Mouse (Mus musculus) midbrain, embryonic 11.5 days (tissue): ENCODE data around the gene Akap6. TPM values are rescaled to one million over a fixed set of nuclear protein-coding genes. Genes with fewer than 3 reads are reported as not detected.

Experiments used
- ATAC-seq: fragments of 200-750 bp; cut with Nextera tagmentation; 2 replicates; pipeline ENCODE4 v1.8.0; 2017; ENCODE audit warnings: moderate TSS enrichment, moderate library complexity; ENCODE audit not compliant: low FRiP score
- DNase-seq: peaks from one replicate; pipeline ENCODE4 v3.0.0; 2015; ENCODE audit warnings: low spot score; ENCODE audit errors: missing footprints
- H3K27ac ChIP-seq: fragments of 300-500 bp; sonication (generic); 2 replicates; pipeline ENCODE4 v1.5.1; 2014; ENCODE audit warnings: low read depth, low read length
- H3K27me3 ChIP-seq: fragments of 300-500 bp; sonication (generic); 2 replicates; pipeline ENCODE4 v1.6.1; 2014; ENCODE audit warnings: mild to moderate bottlenecking, low read length, moderate library complexity, mixed read lengths; ENCODE audit not compliant: control insufficient read depth, insufficient read depth
- H3K36me3 ChIP-seq: fragments of 300-500 bp; sonication (generic); 2 replicates; pipeline ENCODE4 v1.6.1; 2014; ENCODE audit warnings: mild to moderate bottlenecking, low read length, moderate library complexity, mixed read lengths; ENCODE audit not compliant: control insufficient read depth, insufficient read depth
- H3K4me1 ChIP-seq: fragments of 300-500 bp; sonication (generic); 2 replicates; pipeline ENCODE4 v1.6.1; 2014; ENCODE audit warnings: low read length; ENCODE audit not compliant: control insufficient read depth, insufficient read depth
- H3K4me2 ChIP-seq: fragments of 300-500 bp; sonication (generic); 2 replicates; pipeline ENCODE4 v1.6.1; 2014; ENCODE audit warnings: mild to moderate bottlenecking, moderate library complexity
- H3K4me3 ChIP-seq: fragments of 300-500 bp; sonication (generic); 2 replicates; pipeline ENCODE4 v1.5.1; 2014; ENCODE audit warnings: low read depth, low read length
- H3K9ac ChIP-seq: fragments of 300-500 bp; sonication (generic); 2 replicates; pipeline ENCODE4 v1.6.1; 2014; ENCODE audit warnings: low read length
- H3K9me3 ChIP-seq: fragments of 300-500 bp; sonication (generic); 2 replicates; pipeline ENCODE4 v1.6.1; 2016; ENCODE audit warnings: low read length; ENCODE audit not compliant: control insufficient read depth
- WGBS: fragments of 180-500 bp; shearing (Covaris S2); extraction: QIAGEN DNeasy Blood & Tissue Kit; methylation state at CpG from one replicate; pipeline ENCODE4 v1.1.7; 2014; 5-methylcytosine and 5-hydroxymethylcytosine counted together
- polyA plus RNA-seq: library from polyadenylated mRNA; unstranded; fragments of >200 nt; fragmentation: Nextera tagmentation; extraction: Ambion mirVana; gene quantifications from 2 replicates; pipeline ENCODE4 v1.2.1, GENCODE M21; 2014

Akap6 gene
- polyA plus RNA-seq, 1 experiment from 2014 or later: 16.5 TPM

- no peaks in the 10 kb centered on the region for H3K27me3 ChIP-seq
- peak overlapping the region; percentile 85 for H3K27ac ChIP-seq
- peak overlapping the region; percentile 43; the same call in 1 of the 2 replicates for H3K9ac ChIP-seq
- H3K4me2 ChIP-seq: peak overlapping the region; percentile 42
- no peaks in the 10 kb centered on the region for H3K36me3 ChIP-seq
- H3K9me3 ChIP-seq: no peaks in the 10 kb centered on the region
- H3K4me1 ChIP-seq: peaks cover 57% of the 10 kb centered on the region
- DNase-seq (peak; percentile 96), ATAC-seq (peak; percentile 57)
- no peak overlapping the region for H3K4me3 ChIP-seq
- WGBS: 11% methylated on average over 11 of the region's 11 CpGs
Observed at GRCm38 (mm10) chr12:53065031-53065785, 366.0 kb downstream of the Akap6 start.

DNA sequence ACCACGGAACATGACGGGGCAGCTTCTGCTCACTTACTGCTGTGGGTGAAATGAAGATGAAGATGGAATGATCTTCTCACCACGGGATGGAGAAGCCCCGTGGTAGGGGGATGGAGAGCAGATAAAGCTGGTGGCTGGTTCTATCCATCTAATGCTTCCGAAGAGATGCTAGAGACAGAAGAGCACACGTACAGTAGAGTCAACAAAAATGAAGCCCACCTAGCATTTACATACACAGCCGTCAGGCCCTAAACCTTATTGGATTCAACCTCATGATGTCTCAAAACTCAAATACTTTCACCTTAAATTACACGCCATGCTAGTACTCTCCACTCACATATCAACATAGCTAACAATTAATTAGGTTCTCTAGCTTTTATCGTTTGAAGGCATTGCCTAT is 367.1 kb downstream of the Akap6 start:
- H3K9ac ChIP-seq: no peak overlapping the region
- H3K27me3 ChIP-seq: no peaks in the 10 kb centered on the region
- no peaks in the 10 kb centered on the region for H3K9me3 ChIP-seq
- DNase-seq: peak; percentile 90
- H3K4me1 ChIP-seq: peaks cover 50% of the 10 kb centered on the region
- H3K4me2 ChIP-seq: no peak overlapping the region
- H3K36me3 ChIP-seq: no peaks in the 10 kb centered on the region
- WGBS: 60% methylated on average over 9 of the region's 9 CpGs
- no peak for ATAC-seq
- peak overlapping the region; percentile 56 for H3K27ac ChIP-seq
- H3K4me3 ChIP-seq: no peak overlapping the region

- Histone ChIP-seq H3K9ac (no peak overlapping the region), H3K27ac (no peak overlapping the region), H3K27me3 (no peaks in the 10 kb centered on the region), H3K36me3 (no peaks in the 10 kb centered on the region), H3K9me3 (no peaks in the 10 kb centered on the region), H3K4me3 (no peak overlapping the region), H3K4me1 (peaks cover 23% of the 10 kb centered on the region), H3K4me2 (no peak overlapping the region)
- WGBS: 86% methylated on average over 5 of the region's 5 CpGs
- ATAC-seq (no peak), DNase-seq (peak; percentile 51)
Observed at GRCm38 (mm10) chr12:53070907-53071306, 371.7 kb downstream of the Akap6 start.

- ATAC-seq: no peak
- H3K27me3 ChIP-seq: no peaks in the 10 kb centered on the region
- WGBS: 90% methylated on average over 3 of the region's 3 CpGs
Observed at GRCm38 (mm10) chr12:53076595-53077400, 377.6 kb downstream of the Akap6 start.

DNA sequence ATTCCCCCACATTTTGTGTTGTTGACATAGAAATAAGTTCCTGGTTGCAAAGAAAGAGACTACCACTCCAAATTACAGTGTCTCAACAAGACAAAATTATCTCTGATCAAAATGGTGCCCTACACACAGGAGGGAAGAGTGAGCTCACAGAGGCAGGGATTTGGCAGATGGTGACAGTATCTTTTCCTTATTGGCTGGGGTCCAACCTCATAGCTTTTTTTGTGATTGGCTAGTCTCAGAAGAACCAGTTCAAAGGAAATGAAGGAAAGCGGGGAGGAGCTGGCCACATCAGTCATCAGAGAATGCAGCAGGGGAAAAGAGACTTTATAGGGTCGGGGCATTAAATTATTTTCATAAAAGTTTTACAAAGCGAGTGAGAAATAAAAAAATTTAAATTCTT is 386.6 kb downstream of the Akap6 start:
- Histone ChIP-seq H3K4me2 (no peak overlapping the region), H3K27ac (no peak overlapping the region), H3K27me3 (no peaks in the 10 kb centered on the region), H3K4me1 (no peaks in the 10 kb centered on the region), H3K9ac (no peak overlapping the region), H3K9me3 (no peaks in the 10 kb centered on the region), H3K4me3 (no peak overlapping the region), H3K36me3 (no peaks in the 10 kb centered on the region)
- 89% methylated on average over 3 of the region's 3 CpGs for WGBS
- ATAC-seq (no peak), DNase-seq (peak; percentile 23)

More at GRCm38 (mm10) chr12:53076595-53077400, 377.6 kb downstream of the Akap6 start:
- Histone ChIP-seq H3K4me3 (no peak overlapping the region), H3K4me1 (peaks cover 4% of the 10 kb centered on the region; the same call in 1 of the 2 replicates), H3K27ac (no peak overlapping the region), H3K36me3 (no peaks in the 10 kb centered on the region), H3K4me2 (no peak overlapping the region), H3K9ac (no peak overlapping the region), H3K9me3 (no peaks in the 10 kb centered on the region)
- no peak for DNase-seq

- H3K9ac ChIP-seq: no peak overlapping the region
- no peaks in the 10 kb centered on the region for H3K4me1 ChIP-seq
- no peaks in the 10 kb centered on the region for H3K27me3 ChIP-seq
- H3K36me3 ChIP-seq: no peaks in the 10 kb centered on the region
- no peak for DNase-seq
- no peak overlapping the region for H3K4me3 ChIP-seq
- H3K4me2 ChIP-seq: no peak overlapping the region
- 88% methylated on average over 10 of the region's 10 CpGs for WGBS
- H3K27ac ChIP-seq: no peak overlapping the region
- no peaks in the 10 kb centered on the region for H3K9me3 ChIP-seq
- no peak for ATAC-seq
Observed at GRCm38 (mm10) chr12:53112276-53112675, 413.1 kb downstream of the Akap6 start.

DNA sequence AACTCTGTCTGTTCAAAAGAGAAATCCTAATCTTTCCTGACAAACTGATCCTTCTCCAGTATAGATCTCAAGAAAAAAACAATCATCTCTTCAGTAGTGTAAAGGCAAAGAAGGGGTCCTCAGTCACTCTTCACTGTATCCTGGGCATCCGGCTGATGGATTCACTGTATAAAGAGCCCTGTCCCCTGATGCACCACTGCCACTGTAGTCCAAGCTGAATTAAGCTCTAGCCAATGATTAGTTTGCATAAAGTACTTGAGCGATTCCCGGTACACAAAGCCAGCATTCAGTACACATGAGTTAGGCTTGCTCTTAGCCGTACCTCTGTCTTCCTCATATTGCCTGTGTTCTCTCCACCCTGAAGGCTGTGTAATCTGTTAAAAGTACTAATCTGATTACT is 420.2 kb downstream of the Akap6 start:
- Histone ChIP-seq H3K4me1 (peaks cover 13% of the 10 kb centered on the region), H3K9me3 (no peaks in the 10 kb centered on the region; the same call in 1 of the 2 replicates), H3K4me3 (no peak overlapping the region), H3K27ac (peak overlapping the region; percentile 10), H3K9ac (no peak overlapping the region; the same call in 1 of the 2 replicates), H3K27me3 (no peaks in the 10 kb centered on the region), H3K4me2 (no peak overlapping the region), H3K36me3 (no peaks in the 10 kb centered on the region)
- no peak for ATAC-seq
- DNase-seq: peak; percentile 86
- 17% methylated on average over 4 of the region's 4 CpGs for WGBS

DNA sequence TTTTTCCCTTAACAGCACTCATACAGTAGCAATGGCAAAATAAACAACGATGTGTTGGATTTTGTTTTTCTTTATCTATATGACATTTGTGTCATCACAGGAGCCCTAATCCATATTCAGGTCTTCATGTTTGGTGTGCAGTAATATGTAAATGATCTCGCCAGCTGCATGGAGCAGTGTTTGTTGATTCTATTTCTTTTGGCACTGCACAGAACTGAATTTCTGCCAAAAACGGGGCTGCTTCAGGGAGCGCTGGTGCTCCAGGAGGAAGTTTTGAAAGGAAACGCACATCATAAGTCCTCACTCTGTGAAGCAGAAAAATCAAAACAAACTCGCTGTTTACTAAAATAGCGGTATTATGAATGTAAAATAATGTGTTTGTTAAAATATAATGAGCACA is 424.9 kb downstream of the Akap6 start:
- DNase-seq: no peak

GRCm38 (mm10) chr12:53124696-53125095 is 425.5 kb downstream of the Akap6 start:
- H3K36me3 ChIP-seq: no peaks in the 10 kb centered on the region
- H3K4me1 ChIP-seq: peaks cover 11% of the 10 kb centered on the region
- DNase-seq (no peak), ATAC-seq (no peak)
- H3K4me2 ChIP-seq: no peak overlapping the region
- no peak overlapping the region for H3K27ac ChIP-seq
- H3K4me3 ChIP-seq: no peak overlapping the region
- whole genome bisulfite sequencing: 53% methylated on average over 1 of the region's 1 CpGs
- H3K9ac ChIP-seq: no peak overlapping the region
- H3K9me3 ChIP-seq: no peaks in the 10 kb centered on the region; the same call in 1 of the 2 replicates
- no peaks in the 10 kb centered on the region for H3K27me3 ChIP-seq

More for the DNA sequence above, 424.9 kb downstream of the Akap6 start:
- Histone ChIP-seq H3K36me3 (no peaks in the 10 kb centered on the region), H3K4me3 (no peak overlapping the region), H3K9ac (no peak overlapping the region), H3K4me1 (peaks cover 16% of the 10 kb centered on the region), H3K9me3 (no peaks in the 10 kb centered on the region; the same call in 1 of the 2 replicates), H3K27me3 (no peaks in the 10 kb centered on the region), H3K4me2 (no peak overlapping the region), H3K27ac (no peak overlapping the region)
- WGBS: 78% methylated on average over 7 of the region's 7 CpGs
- no peak for ATAC-seq
